Mouse (Mus musculus) thymus, adult 18-20 months (tissue): ENCODE measurements around the gene Il23a.
"Not testable (repeated sequence)": the region's sequence is repeated elsewhere in the genome, so short reads cannot be mapped to it uniquely, and the experiment has no call there.

Source experiments
- DNase-seq, 2 experiments: peaks; one replicate each; pipeline ENCODE4 v3.0.0; 2022; ENCODE audit warnings: mixed read lengths in 2 of 2

The Il23a gene

DNA sequence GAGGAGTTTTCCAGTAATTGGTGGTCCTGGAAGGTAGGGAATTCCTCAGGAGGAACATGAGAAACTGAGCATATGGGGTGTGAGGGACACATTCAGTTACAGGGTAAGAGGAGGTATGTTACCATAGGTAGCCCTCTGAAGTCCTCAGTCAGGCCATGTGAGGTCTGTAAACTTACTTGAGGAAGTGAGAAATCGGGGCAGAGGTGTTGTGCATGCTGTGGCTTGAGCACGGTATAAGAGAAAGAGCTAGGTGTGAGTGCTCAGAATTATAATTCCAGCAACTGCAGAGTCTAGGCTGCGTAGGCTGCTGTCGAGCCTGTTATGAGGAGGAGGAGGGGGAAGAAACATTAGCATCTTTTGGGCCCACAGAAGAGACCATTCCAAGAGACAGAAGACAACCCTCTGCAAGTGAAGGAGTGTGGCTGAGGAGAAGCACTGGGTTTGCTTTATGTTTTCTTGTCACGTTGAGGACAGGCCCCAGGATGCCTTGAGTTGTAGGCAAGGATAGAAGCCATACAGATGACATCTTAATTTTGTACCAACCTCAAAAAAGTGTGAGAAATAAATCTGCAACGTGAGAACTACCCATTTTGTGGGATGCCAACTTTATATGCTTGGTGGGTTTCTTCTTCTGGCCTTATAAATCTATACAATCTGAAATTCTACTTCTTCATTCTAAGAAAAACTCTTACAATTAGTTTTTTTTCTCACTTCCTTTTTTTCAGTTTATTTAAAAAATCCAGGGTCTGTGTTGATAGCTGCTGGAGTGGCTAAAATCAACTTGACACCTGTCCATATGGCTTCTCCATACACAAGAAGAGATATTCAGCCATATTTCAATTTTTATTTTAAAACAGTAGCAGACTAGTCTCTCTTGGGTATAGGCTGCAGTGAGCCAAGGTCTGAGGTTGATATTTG lies 34.9 kb downstream of the Il23a start:
- DNase-seq = no peak

DNA sequence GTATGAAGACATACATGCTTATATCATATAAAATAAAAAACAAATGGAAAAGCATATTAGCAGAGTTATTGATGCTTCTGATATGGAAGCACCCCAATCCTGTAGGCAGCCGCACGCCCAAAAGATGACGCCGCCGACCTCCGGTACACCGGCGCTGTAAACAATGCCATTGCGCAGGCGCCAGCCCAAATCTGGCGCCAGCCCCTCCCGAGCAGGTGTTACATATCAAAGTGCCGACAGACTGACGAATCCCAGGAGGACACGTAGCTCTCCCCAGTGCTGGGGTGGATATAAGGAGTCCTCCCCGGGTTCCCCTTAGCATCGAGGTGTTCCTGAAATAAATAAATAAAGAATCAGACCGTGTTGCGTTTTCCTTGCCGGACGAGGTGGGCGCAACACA lies 36.3 kb downstream of the Il23a start:
- DNase-seq = no peak

DNA sequence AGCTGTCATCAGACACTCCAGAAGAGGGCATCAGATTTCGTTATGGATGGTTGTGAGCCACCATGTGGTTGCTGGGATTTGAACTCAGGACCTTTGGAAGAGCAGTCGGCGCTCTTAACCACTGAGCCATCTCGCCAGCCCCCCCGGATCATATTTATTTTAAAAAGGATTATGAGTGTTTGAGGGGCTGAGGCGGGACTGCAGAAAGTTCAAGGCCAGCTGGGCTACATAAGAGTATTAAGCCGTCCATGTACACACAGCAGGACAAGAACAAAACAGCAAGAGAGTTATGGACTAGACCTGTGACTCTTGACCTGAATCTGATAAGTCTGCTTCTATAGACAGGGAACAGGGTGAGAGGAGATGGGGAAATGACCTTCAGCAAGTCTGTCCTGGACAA lies 38.2 kb downstream of the Il23a start:
- not testable (repeated sequence) for DNase-seq

DNA sequence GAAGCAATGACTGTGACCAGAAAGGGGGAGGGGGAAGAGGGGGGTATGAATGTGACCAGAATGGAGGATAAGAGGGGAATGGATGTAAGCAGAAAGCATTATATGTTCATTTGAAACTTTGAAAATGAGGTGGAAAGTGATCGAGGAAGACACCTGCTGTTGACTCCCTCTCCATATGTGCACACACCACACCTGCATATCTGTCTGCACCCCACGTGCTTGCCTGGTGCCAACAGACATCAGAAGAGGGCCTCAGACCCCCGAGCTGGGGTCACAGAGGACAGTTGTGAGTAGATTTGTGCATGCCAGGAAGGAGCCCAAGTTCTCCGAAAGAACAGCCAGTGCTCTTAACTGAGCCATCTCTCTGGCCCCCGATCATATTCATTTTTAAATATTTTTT lies 38.6 kb downstream of the Il23a start:
- no peak for DNase-seq

DNA sequence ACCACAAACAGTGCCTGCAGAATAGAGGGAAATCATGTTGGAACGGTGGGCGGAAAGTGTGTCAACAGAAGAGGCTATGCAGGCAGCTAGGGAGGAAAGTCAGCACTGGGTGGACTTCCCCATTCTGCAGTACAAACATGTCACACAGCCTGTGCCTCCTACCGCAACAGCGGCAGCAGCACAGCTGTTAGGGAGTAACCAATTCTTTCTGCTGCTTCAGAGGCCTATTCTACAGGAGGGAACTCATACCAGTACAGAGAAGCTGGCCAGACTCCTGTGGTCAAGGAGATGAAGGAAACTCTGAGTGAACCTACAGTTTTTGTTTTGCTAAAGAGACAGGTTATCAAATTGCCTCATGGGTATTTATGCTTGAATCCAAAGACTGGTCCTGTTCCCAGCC lies 39.6 kb downstream of the Il23a start:
- no peak for DNase-seq

DNA sequence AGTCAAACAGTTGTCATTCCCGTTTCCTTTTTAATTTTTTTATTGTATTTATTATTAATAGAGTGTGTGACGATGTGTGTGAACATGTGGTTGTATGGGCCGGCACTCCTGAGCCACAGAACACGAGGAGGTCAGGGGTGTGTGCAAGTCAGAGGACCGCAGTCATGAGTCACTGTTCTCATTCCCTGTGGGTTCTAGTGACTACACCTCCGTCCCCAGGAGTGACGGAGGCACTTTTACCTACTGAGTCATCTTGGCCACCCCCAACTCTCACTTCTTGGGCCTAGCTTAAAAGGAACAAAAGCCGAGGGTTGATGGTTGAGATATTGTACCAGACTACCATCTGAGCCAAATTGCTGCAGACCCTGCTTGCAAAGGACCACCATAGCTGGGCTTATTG lies 42.2 kb downstream of the Il23a start:
- DNase-seq = no peak

DNA sequence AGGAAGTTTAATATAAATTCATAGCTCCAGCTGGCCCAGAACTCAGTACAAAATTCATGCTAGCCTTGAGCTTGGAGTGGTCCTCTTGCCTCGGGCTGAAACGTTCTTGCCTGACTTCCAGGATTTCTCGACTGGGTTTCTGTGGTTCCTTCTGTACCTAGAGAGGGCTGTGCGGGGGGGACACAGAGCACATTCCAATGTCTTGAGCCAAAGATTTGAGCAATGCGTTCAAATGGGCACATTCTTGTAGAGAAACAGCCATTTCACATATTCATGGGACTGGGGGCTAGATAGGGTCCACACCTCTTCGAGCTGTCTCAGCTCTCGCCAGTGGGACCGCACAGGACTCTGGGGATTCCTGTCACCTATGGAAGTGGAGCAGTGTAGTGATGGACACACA lies 42.6 kb downstream of the Il23a start:
- no peak for DNase-seq

DNA sequence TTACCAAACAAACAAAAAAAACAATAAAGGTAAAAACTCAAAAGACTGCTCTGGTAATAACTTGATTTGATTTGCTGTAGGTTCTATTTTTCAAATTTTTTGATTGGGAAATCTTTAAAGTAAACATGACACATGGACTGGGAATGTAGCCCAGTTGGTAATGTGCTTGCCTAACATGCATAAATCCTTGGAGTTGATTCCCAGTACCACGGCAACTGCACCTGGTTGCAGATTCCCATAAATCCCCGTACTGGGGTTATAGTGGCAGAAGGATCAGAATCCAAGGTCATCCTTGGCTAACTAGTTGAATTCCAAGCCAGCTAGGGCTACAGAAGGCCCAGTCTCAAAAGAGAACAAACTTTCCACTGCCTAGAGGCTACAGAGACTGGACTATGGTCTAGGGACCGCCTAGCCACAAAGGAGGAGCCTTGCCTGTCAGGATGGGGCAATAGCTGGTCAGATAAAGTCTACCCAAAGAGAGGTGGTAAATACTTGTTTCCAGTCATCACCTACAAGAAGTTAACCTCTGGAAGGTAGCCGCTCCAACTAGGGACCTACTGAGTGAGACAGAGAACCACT lies 44.8 kb downstream of the Il23a start, which contains the start of gene Apon:
TSS of gene Apon (plus strand) at position 420 of the 579 bp plus-strand sequence.
- DNase-seq = no peak

DNA sequence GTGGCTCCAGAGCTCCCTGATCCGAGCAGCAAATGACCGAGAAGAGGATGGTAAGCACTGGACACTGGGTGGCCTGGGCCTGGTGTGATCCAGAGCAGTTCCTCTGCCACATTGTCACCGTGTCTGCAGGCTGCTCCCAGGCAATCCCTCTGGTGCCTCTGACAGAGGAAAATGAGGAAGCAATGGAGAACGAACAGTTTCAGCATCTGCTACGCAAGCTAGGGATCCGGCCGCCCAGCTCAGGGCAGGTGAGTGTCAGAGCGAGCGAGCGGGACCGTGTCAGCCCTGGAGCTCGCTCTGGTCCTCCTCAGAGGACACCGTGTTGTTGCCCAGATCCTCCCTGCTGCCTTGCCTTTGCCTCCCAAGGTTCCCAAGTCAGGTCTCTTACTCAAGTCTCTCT lies 48.0 kb downstream of the Il23a start:
- DNase-seq = no peak

DNA sequence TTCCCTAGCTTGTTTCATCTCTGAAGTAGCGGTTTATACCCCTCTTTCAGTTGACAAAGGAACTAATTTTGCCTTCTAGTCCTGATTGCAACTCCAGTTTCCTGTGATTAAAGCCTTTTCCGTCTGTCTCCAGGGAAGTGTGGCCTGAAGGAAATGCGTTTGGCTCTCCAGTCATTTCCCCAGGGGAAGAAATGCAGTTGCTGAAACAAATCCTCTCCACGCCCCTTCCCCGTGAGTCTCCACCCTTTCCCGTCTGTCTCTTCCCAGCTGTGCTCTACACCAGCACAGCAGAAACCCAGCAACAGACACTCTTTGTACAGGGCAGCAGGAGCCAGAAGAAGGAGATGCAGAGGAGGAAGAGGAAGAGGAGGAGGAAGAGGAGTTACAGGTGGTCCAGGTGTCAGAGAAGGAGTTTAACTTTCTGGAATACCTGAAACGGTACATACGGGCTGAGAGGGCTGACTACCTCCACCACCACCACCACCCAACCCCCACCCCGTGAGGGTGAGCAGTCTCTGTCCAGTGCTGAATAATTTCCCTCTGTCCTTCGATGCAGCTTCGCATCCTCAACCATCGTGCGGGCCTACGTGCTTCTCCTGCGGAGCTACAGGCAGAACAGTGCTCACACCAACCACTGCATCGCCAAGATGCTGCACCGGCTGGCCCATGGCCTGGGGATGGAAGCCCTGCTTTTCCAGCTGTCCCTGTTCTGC lies 51.4 kb downstream of the Il23a start:
- no peak for DNase-seq
